Mouse (Mus musculus): ENCODE results near the gene 2410131K14Rik. TPM values are rescaled to one million over a fixed set of nuclear protein-coding genes. Genes with fewer than 3 reads are reported as not detected.

Gene 2410131K14Rik
- polyA plus RNA-seq, 1 experiment: 24.7 TPM

- H3K4me1 ChIP-seq (ENCODE audit: control insufficient read depth, insufficient read depth, low read length): peaks cover 6% of the 10 kb centered on the region
- TF ChIP-seq CTCF (IDR thresholded peaks at IDR 0.05; ENCODE audit: borderline replicate concordance, insufficient read depth, low read depth, low read length) (no peak), POLR2A (IDR thresholded peaks at IDR 0.05; ENCODE audit: borderline replicate concordance, insufficient read depth, low read length) (no peak)
- no peak for DNase-seq
- no peak overlapping the region for H3K4me3 ChIP-seq (replicated peaks; ENCODE audit: insufficient read depth, low read depth, low read length)
- WGBS: 74% methylated on average over 6 of the region's 6 CpGs
- H3K27me3 ChIP-seq (ENCODE audit: control insufficient read depth, insufficient read depth, low read length): no peaks in the 10 kb centered on the region
- no peak overlapping the region for H3K27ac ChIP-seq (ENCODE audit: insufficient read depth, low read length)
Measured at GRCm38 (mm10) chr5:118217410-118217809, 27.6 kb upstream of the 2410131K14Rik start.

DNA sequence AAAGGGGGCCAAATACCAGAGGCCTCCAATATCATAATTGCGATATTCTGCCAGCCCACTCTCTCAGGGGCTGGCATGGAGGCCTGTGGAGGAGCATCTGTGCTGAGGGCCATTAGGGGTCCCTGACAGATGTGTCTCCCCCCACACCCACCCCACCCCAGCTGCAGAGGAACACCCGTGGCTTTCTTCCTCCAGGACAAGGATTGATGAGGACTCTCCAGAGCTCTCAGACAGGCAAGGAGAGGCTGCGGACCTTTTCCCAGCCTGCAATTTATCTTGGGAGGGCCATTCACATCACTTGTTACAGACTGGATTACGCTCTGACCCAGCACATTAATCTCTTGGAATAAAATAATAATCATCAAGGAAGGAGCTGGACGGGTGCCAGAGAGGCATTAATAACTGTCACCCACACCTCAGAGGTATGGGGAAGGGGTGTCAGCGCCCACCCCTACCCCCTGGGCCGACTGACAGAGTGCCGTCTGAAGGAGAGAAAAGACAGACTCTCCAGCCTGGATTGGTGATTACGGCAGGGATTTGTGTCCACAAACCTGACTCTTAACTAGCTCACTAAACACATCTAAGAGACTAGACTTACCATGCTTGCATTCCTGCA, 21.8 kb upstream of the 2410131K14Rik start:
- no peak overlapping the region for H3K4me3 ChIP-seq (replicated peaks; ENCODE audit: insufficient read depth, low read depth, low read length)
- no peak for DNase-seq
- H3K27me3 ChIP-seq (ENCODE audit: control insufficient read depth, insufficient read depth, low read length): no peaks in the 10 kb centered on the region
- no peaks in the 10 kb centered on the region for H3K4me1 ChIP-seq (ENCODE audit: control insufficient read depth, insufficient read depth, low read length)
- TF ChIP-seq CTCF (IDR thresholded peaks at IDR 0.05; ENCODE audit: borderline replicate concordance, insufficient read depth, low read depth, low read length) (no peak), POLR2A (IDR thresholded peaks at IDR 0.05; ENCODE audit: borderline replicate concordance, insufficient read depth, low read length) (no peak)
- H3K27ac ChIP-seq (ENCODE audit: insufficient read depth, low read length): no peak overlapping the region
- WGBS: 70% methylated on average over 9 of the region's 9 CpGs

DNA sequence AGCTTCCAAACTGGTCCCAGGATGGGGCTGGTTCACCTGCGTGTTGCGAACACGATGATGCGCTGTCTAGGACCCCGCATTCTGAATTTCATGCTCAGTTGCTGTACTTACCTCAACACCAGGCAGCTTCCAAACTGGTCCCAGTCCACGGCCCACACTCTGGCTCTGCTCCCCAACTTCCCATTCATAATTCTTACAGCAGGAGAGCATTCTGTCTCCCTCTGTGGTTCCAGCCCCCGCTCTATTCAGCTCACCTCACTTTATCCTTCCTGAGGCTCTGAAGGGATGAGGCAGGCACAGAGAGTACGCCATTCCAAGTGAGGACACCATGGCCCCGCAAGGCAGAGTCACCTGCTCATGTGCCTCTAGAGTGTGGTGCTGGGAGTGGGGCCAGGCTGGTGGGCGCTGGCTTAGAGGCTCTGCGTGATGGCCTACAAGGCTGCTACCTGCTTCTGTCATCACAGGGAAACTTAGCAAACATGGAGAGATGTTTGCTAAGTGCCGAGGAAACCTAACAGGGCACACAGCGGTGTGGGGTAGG, 14.9 kb upstream of the 2410131K14Rik start:
- Histone ChIP-seq H3K4me3 (replicated peaks; ENCODE audit: insufficient read depth, low read depth, low read length) (no peak overlapping the region), H3K27ac (ENCODE audit: insufficient read depth, low read length) (no peak overlapping the region), H3K4me1 (ENCODE audit: control insufficient read depth, insufficient read depth, low read length) (peaks cover 6% of the 10 kb centered on the region), H3K27me3 (ENCODE audit: control insufficient read depth, insufficient read depth, low read length) (no peaks in the 10 kb centered on the region)
- TF ChIP-seq CTCF (IDR thresholded peaks at IDR 0.05; ENCODE audit: borderline replicate concordance, insufficient read depth, low read depth, low read length): no peak
- TF ChIP-seq POLR2A (IDR thresholded peaks at IDR 0.05; ENCODE audit: borderline replicate concordance, insufficient read depth, low read length): no peak
- WGBS: 93% methylated on average over 13 of the region's 13 CpGs
- no peak for DNase-seq

DNA sequence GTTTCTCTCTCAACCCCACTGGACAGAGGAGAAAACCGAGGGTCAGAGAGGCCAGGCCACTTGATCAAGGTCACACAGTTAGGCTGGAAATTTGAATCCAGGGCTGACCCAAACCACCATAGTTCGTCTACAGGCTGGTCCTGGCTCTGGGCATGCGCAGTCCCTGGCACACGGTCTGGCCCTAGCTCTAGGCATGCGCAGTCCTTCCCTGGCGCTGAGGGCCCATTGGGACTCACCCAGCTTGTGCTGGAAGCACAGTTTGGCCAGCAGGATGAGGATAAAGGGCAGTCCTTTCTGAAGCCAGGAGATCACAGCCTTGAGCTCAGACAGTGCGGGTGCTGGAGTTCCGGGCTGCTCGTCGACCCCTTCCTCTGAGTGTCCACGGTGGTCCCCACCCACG, 8.1 kb upstream of the 2410131K14Rik start:
- TF ChIP-seq POLR2A (IDR thresholded peaks at IDR 0.05; ENCODE audit: borderline replicate concordance, insufficient read depth, low read length): 0 out of 2 replicates have a peak, but pooled peaks have one; percentile 12
- TF ChIP-seq CTCF (IDR thresholded peaks at IDR 0.05; ENCODE audit: borderline replicate concordance, insufficient read depth, low read depth, low read length): no peak
- Histone ChIP-seq H3K4me3 (replicated peaks; ENCODE audit: insufficient read depth, low read depth, low read length) (no peak overlapping the region), H3K27me3 (ENCODE audit: control insufficient read depth, insufficient read depth, low read length) (no peaks in the 10 kb centered on the region), H3K4me1 (ENCODE audit: control insufficient read depth, insufficient read depth, low read length) (peaks cover 6% of the 10 kb centered on the region), H3K27ac (ENCODE audit: insufficient read depth, low read length) (no peak overlapping the region)
- 75% methylated on average over 12 of the region's 12 CpGs for WGBS
- DNase-seq: peak; percentile 75 to 80

DNA sequence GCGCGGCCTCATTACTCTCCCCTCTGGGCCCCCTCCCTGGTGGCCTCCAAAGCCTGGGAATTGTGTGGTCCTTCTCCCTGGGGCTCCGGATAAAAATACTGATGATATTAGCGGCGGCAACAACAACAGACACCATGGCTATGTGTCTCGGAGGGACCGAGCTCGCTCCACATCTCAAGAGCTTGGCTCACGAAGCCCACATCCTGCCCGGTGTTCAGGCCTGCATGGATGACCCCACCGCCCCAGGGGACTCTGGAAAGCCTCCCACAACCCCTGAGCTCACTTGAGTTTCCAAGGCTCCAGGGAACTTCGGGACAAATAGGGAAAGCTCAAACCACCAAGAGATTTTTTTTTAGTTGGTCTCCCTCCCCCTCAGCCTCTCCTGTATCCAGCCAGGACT, 5.4 kb upstream of the 2410131K14Rik start:
- Histone ChIP-seq H3K27me3 (ENCODE audit: control insufficient read depth, insufficient read depth, low read length) (no peaks in the 10 kb centered on the region), H3K4me3 (replicated peaks; ENCODE audit: insufficient read depth, low read depth, low read length) (no peak overlapping the region), H3K4me1 (ENCODE audit: control insufficient read depth, insufficient read depth, low read length) (peaks cover 4% of the 10 kb centered on the region), H3K27ac (ENCODE audit: insufficient read depth, low read length) (no peak overlapping the region)
- no peak for DNase-seq
- WGBS: 82% methylated on average over 12 of the region's 12 CpGs
- TF ChIP-seq CTCF (IDR thresholded peaks at IDR 0.05; ENCODE audit: borderline replicate concordance, insufficient read depth, low read depth, low read length) (no peak), POLR2A (IDR thresholded peaks at IDR 0.05; ENCODE audit: borderline replicate concordance, insufficient read depth, low read length) (no peak)

DNA sequence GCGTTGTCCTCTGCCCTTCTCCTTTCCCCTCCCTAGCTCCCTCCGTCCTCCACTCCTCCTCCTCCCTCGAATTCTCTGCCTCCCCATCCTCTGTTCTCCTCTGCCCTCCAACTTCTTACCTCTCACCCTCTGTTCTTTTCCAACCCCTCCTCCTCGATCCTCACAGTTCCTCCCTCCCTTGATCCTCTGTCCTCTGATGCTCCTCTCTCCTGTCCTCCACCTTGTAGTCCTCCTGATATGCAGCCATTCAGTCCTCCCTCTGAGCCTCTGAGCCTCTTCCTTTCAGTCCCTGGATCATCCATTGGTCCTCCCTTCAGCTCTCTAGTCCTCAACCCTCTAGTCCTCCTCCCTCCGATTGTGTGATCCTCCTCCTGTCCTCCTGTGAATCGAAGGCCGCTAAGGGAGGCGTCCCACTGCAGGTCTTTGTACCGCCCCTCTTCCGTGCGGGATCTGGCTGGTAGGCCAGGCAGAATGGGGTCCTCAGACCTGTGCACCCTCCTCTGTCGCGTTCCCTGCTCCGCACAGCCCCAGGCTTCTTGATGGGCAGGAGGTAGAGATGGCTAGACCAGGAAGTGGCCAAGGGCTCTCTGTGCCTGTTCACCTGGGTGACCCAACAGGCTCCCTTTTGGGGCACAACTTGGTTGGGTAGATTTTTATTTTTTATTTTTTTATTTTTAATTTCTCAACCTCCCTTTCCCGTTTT, 730 bp downstream of the 2410131K14Rik start:
- peak; percentile 44 to 47 for DNase-seq
- Histone ChIP-seq H3K4me1 (ENCODE audit: control insufficient read depth, insufficient read depth, low read length) (peaks cover 12% of the 10 kb centered on the region; the same call in 1 of the 2 replicates), H3K27ac (ENCODE audit: insufficient read depth, low read length) (peak overlapping the region; percentile 75), H3K27me3 (ENCODE audit: control insufficient read depth, insufficient read depth, low read length) (no peaks in the 10 kb centered on the region), H3K4me3 (replicated peaks; ENCODE audit: insufficient read depth, low read depth, low read length) (peak overlapping the region; percentile 80)
- WGBS: 3% methylated on average over 15 of the region's 15 CpGs
- TF ChIP-seq CTCF (IDR thresholded peaks at IDR 0.05; ENCODE audit: borderline replicate concordance, insufficient read depth, low read depth, low read length) (no peak), POLR2A (IDR thresholded peaks at IDR 0.05; ENCODE audit: borderline replicate concordance, insufficient read depth, low read length) (no peak)

DNA sequence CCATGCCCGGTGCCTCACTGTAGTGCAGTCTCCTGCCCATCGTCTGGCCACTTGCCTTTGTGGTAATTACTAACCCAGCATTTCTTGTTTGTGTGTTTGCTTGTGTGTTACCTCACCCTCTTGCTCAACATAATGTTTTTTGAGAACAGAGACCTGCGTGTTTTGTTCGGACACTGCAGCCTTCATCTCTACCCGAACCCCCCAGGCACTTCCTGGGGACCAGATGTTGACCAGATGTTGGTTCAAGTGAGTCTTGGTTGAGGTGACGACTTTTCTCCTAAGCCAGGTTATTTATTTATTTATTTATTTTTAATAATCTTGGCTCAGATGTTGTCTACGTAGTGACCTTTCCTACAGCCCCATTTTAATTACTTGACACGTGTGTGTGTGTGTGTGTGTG, 2.4 kb downstream of the 2410131K14Rik start:
- TF ChIP-seq CTCF (IDR thresholded peaks at IDR 0.05; ENCODE audit: borderline replicate concordance, insufficient read depth, low read depth, low read length) (no peak), POLR2A (IDR thresholded peaks at IDR 0.05; ENCODE audit: borderline replicate concordance, insufficient read depth, low read length) (no peak)
- H3K4me1 ChIP-seq (ENCODE audit: control insufficient read depth, insufficient read depth, low read length): peaks cover 18% of the 10 kb centered on the region
- no peak overlapping the region for H3K27ac ChIP-seq (ENCODE audit: insufficient read depth, low read length)
- H3K27me3 ChIP-seq (ENCODE audit: control insufficient read depth, insufficient read depth, low read length): no peaks in the 10 kb centered on the region
- no peak overlapping the region for H3K4me3 ChIP-seq (replicated peaks; ENCODE audit: insufficient read depth, low read depth, low read length)
- WGBS: 81% methylated on average over 8 of the region's 8 CpGs
- DNase-seq: no peak

DNA sequence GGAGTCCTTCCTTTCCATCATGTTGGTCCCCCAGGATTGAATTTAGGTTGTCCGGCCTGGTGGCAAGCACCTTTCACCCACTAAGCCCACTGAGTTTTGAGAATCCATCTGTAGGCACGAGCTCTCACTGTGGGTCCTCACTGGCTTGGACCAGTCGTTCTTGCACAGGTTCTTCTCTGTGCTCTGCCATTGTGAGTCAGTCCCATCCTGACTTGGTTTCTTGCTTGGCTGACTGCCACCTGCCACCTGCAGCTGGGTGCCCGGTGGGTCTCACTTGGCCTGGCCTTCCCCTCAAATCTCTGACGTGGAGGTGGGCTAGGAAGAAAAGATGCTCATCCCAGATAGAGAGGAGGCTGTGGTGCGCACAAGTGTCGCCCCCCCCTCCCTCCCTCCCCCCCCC, 6.0 kb downstream of the 2410131K14Rik start:
- DNase-seq: no peak

More for the DNA sequence above, 6.0 kb downstream of the 2410131K14Rik start:
- Histone ChIP-seq H3K27me3 (ENCODE audit: control insufficient read depth, insufficient read depth, low read length) (no peaks in the 10 kb centered on the region), H3K4me1 (ENCODE audit: control insufficient read depth, insufficient read depth, low read length) (peaks cover 14% of the 10 kb centered on the region), H3K27ac (ENCODE audit: insufficient read depth, low read length) (no peak overlapping the region), H3K4me3 (replicated peaks; ENCODE audit: insufficient read depth, low read depth, low read length) (no peak overlapping the region)
- 38% methylated on average over 6 of the region's 7 CpGs for WGBS
- no peak for TF ChIP-seq CTCF (IDR thresholded peaks at IDR 0.05; ENCODE audit: borderline replicate concordance, insufficient read depth, low read depth, low read length)
- TF ChIP-seq POLR2A (IDR thresholded peaks at IDR 0.05; ENCODE audit: borderline replicate concordance, insufficient read depth, low read length): no peak

Data from cerebellum, adult 2 months (tissue).